In the genomic region with DNA sequence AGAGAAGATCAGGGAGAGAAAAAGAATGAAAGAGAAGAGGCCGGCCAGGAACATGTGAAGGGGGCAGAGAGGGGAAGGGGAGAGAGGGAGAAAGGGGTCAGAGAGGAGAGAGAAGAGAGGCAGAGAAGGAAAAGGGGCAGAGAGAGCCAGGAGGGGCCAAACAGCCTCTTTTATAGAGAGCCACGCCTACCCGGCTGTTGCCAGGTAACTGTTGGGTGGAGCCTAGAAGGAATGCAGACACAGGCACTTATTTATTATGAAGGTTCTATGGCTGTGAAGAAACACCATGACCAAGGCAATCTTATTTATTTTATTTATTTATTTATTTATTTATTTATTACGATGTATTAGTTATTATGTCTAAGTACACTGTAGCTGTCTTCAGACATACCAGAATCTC, we compare ENCODE assay signal across 21 mouse cellular contexts. TPM values are rescaled to one million over a fixed set of nuclear protein-coding genes. Genes with fewer than 3 reads are reported as not detected.
"Had no signal": no experiment of that assay in that cellular context is flagged by ENCODE, and none has a peak within 500 bp of the region (broad histone marks: within the 10 kb centered on the region; RNA-seq: fewer than 3 reads in every experiment).

No protein-coding gene starts in this region.

- H3K27me3 ChIP-seq: liver, embryonic 13.5 days; liver, embryonic 15.5 days; midbrain, embryonic 13.5 days; midbrain, embryonic 15.5 days; neural tube, embryonic 13.5 days; neural tube, embryonic 15.5 days had no signal

- H3K9ac ChIP-seq: liver, embryonic 13.5 days; liver, embryonic 15.5 days; liver, postnatal 0 days; lung, embryonic 14.5 days; midbrain, embryonic 13.5 days; midbrain, embryonic 15.5 days; neural tube, embryonic 13.5 days; neural tube, embryonic 15.5 days had no signal

- ATAC-seq: liver, postnatal 0 days; midbrain, embryonic 13.5 days; midbrain, embryonic 15.5 days had no signal

- H3K4me2 ChIP-seq: liver, embryonic 13.5 days; liver, embryonic 15.5 days; lung, embryonic 14.5 days; midbrain, embryonic 13.5 days; midbrain, embryonic 15.5 days; neural tube, embryonic 13.5 days; neural tube, embryonic 15.5 days had no signal

- H3K27ac ChIP-seq: liver, embryonic 13.5 days; liver, embryonic 15.5 days; midbrain, embryonic 10.5 days; midbrain, embryonic 13.5 days; midbrain, embryonic 15.5 days; neural tube, embryonic 13.5 days; neural tube, embryonic 15.5 days had no signal

- H3K9me3 ChIP-seq: liver, embryonic 13.5 days; liver, embryonic 15.5 days; midbrain, embryonic 10.5 days; midbrain, embryonic 15.5 days; neural tube, embryonic 13.5 days; neural tube, embryonic 15.5 days had no signal

- H3K36me3 ChIP-seq: liver, embryonic 13.5 days; liver, embryonic 15.5 days; midbrain, embryonic 10.5 days; midbrain, embryonic 13.5 days; midbrain, embryonic 15.5 days; neural tube, embryonic 13.5 days; neural tube, embryonic 15.5 days had no signal

- H3K4me1 ChIP-seq: liver, embryonic 13.5 days; liver, embryonic 15.5 days; midbrain, embryonic 13.5 days; midbrain, embryonic 15.5 days; neural tube, embryonic 13.5 days; neural tube, embryonic 15.5 days had no signal

- H3K4me3 ChIP-seq: liver, embryonic 13.5 days; liver, embryonic 15.5 days; midbrain, embryonic 10.5 days; midbrain, embryonic 13.5 days; midbrain, embryonic 15.5 days; myocyte; neural tube, embryonic 13.5 days; neural tube, embryonic 15.5 days had no signal

- DNase-seq: liver, embryonic 13.5 days; liver, postnatal 0 days; lung, embryonic 14.5 days; lung, postnatal 10 days; lung, postnatal 4 days; retina, postnatal 1 day; right cerebral cortex, adult 18-20 months; right cerebral cortex, postnatal 25 days; right cerebral cortex, postnatal 4 days; spleen, adult 18-20 months; thymus, postnatal 14 days; thymus, postnatal 36 days had no signal

RNA-seq across cellular contexts. Expression of a gene that starts 49.7 kb away (rescaled TPM):
- total RNA-seq: megakaryocyte, adult 5-6 weeks; megakaryocyte-erythroid progenitor cell, adult 5-6 weeks had no signal
- polyA plus RNA-seq: liver, postnatal 0 days had no signal
